Mouse (Mus musculus): ENCODE data around the gene Ssrp1. TPM values are rescaled to one million over a fixed set of nuclear protein-coding genes. Genes with fewer than 3 reads are reported as not detected.

Gene Ssrp1
- polyA plus RNA-seq, 1 experiment, result 92.4 TPM

- Histone ChIP-seq H3K4me3 (ENCODE audit: insufficient read depth, low read length) (no peak overlapping the region), H3K4me1 (ENCODE audit: control insufficient read depth, insufficient read depth, low read length) (peaks cover 12% of the 10 kb centered on the region), H3K27ac (ENCODE audit: insufficient read depth, low read length) (no peak overlapping the region)
- TF ChIP-seq POLR2A (IDR thresholded peaks at IDR 0.05; ENCODE audit: extremely low read depth, insufficient read depth, low read length) (no peak), CTCF (IDR thresholded peaks at IDR 0.05; ENCODE audit: extremely low read depth, insufficient read depth, low read length) (no peak)
Observed at GRCm38 (mm10) chr2:85065141-85065875, 28.3 kb downstream of the Ssrp1 start.

DNA sequence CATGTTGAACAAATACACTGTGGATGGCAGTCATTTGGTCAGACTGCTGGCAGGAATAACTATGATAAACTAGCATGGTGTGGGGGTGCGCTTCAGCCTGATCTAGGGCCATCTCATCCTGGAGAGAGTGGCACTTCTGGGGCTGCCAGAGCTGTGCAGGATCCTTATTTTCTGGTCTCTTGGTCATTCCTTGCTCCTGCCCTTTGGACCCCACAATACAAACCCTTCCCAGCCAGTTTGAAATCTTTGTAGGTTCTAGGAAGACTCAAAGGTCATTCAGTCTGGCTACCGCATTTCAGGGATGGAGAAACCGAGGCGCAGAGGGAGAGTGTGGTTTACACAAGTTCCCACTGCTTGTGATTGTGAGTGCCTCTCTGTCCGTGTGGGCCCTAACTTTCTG is 29.9 kb downstream of the Ssrp1 start:
- TF ChIP-seq CTCF (IDR thresholded peaks at IDR 0.05; ENCODE audit: extremely low read depth, insufficient read depth, low read length), result no peak
- no peak overlapping the region for H3K27ac ChIP-seq (ENCODE audit: insufficient read depth, low read length)
- peaks cover 12% of the 10 kb centered on the region for H3K4me1 ChIP-seq (ENCODE audit: control insufficient read depth, insufficient read depth, low read length)
- H3K4me3 ChIP-seq (ENCODE audit: insufficient read depth, low read length), result no peak overlapping the region

- Histone ChIP-seq H3K27ac (ENCODE audit: insufficient read depth, low read length) (0 out of 2 replicates have a peak overlapping the region, but pooled peaks have one; percentile 34), H3K4me3 (ENCODE audit: insufficient read depth, low read length) (no peak overlapping the region), H3K4me1 (ENCODE audit: control insufficient read depth, insufficient read depth, low read length) (peaks cover 12% of the 10 kb centered on the region)
- TF ChIP-seq CTCF (IDR thresholded peaks at IDR 0.05; ENCODE audit: extremely low read depth, insufficient read depth, low read length), result no peak
- TF ChIP-seq POLR2A (IDR thresholded peaks at IDR 0.05; ENCODE audit: extremely low read depth, insufficient read depth, low read length), result no peak
Observed at GRCm38 (mm10) chr2:85067903-85068625, 31.0 kb downstream of the Ssrp1 start.

DNA sequence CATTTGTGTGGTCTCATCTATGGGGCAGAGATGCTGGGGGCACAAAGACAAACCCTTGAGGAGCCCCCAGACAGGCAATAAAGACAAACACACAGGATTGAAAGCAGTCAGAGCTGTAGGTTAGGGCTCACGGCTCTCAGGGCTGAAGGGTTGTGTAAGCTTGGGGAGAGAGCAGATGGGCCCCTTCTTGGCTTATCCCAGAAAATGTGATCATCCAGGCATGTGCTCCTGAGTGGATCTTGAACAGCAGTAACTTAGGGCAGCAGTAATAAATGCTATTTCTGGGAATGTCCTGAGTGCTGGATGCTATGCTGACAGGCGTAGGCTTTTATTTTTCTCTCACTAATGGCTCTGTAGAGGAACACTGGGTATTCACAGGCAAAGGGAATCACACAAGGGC is 31.6 kb downstream of the Ssrp1 start:
- 0 out of 2 replicates have a peak overlapping the region, but pooled peaks have one; percentile 34 for H3K27ac ChIP-seq (ENCODE audit: insufficient read depth, low read length)
- no peak overlapping the region for H3K4me3 ChIP-seq (ENCODE audit: insufficient read depth, low read length)
- peaks cover 12% of the 10 kb centered on the region for H3K4me1 ChIP-seq (ENCODE audit: control insufficient read depth, insufficient read depth, low read length)
- no peak for TF ChIP-seq POLR2A (IDR thresholded peaks at IDR 0.05; ENCODE audit: extremely low read depth, insufficient read depth, low read length)
- TF ChIP-seq CTCF (IDR thresholded peaks at IDR 0.05; ENCODE audit: extremely low read depth, insufficient read depth, low read length), result no peak

- Histone ChIP-seq H3K27ac (ENCODE audit: insufficient read depth, low read length) (no peak overlapping the region), H3K4me3 (ENCODE audit: insufficient read depth, low read length) (no peak overlapping the region), H3K4me1 (ENCODE audit: control insufficient read depth, insufficient read depth, low read length) (peaks cover 12% of the 10 kb centered on the region)
- TF ChIP-seq POLR2A (IDR thresholded peaks at IDR 0.05; ENCODE audit: extremely low read depth, insufficient read depth, low read length), result no peak
- TF ChIP-seq CTCF (IDR thresholded peaks at IDR 0.05; ENCODE audit: extremely low read depth, insufficient read depth, low read length), result no peak
Observed at GRCm38 (mm10) chr2:85070086-85070485, 33.1 kb downstream of the Ssrp1 start.

GRCm38 (mm10) chr2:85071921-85072320 is 34.9 kb downstream of the Ssrp1 start:
- H3K27ac ChIP-seq (ENCODE audit: insufficient read depth, low read length), result no peak overlapping the region
- no peak overlapping the region for H3K4me3 ChIP-seq (ENCODE audit: insufficient read depth, low read length)
- TF ChIP-seq POLR2A (IDR thresholded peaks at IDR 0.05; ENCODE audit: extremely low read depth, insufficient read depth, low read length), result no peak
- TF ChIP-seq CTCF (IDR thresholded peaks at IDR 0.05; ENCODE audit: extremely low read depth, insufficient read depth, low read length), result no peak
- H3K4me1 ChIP-seq (ENCODE audit: control insufficient read depth, insufficient read depth, low read length), result peaks cover 12% of the 10 kb centered on the region

DNA sequence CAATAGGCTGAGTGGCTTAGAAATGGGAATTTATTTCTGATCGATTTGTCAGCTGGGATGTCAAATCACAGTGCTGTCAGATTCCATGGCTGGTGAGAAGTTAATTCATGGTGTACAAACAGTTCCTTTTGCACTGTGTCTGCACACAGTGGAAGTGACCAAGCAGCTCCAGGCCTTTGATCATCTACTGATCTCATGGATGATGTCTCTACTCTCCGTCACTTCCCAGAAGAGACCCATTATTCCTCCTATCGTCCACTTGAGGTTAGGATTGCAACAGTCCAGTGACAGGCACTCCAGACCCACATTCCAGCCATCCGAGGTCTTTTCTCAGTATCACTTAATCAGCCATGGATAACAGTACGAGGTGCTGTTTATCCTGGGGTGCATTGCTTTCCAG is 36.7 kb downstream of the Ssrp1 start:
- no peak overlapping the region for H3K4me3 ChIP-seq (ENCODE audit: insufficient read depth, low read length)
- peaks cover 3% of the 10 kb centered on the region for H3K4me1 ChIP-seq (ENCODE audit: control insufficient read depth, insufficient read depth, low read length)
- TF ChIP-seq POLR2A (IDR thresholded peaks at IDR 0.05; ENCODE audit: extremely low read depth, insufficient read depth, low read length) (no peak), CTCF (IDR thresholded peaks at IDR 0.05; ENCODE audit: extremely low read depth, insufficient read depth, low read length) (no peak)
- H3K27ac ChIP-seq (ENCODE audit: insufficient read depth, low read length), result no peak overlapping the region

GRCm38 (mm10) chr2:85088716-85089646 is 51.9 kb downstream of the Ssrp1 start:
- H3K27ac ChIP-seq (ENCODE audit: insufficient read depth, low read length), result no peak overlapping the region
- H3K4me1 ChIP-seq (ENCODE audit: control insufficient read depth, insufficient read depth, low read length), result no peaks in the 10 kb centered on the region
- TF ChIP-seq CTCF (IDR thresholded peaks at IDR 0.05; ENCODE audit: extremely low read depth, insufficient read depth, low read length), result no peak
- no peak for TF ChIP-seq POLR2A (IDR thresholded peaks at IDR 0.05; ENCODE audit: extremely low read depth, insufficient read depth, low read length)
- H3K4me3 ChIP-seq (ENCODE audit: insufficient read depth, low read length), result no peak overlapping the region

DNA sequence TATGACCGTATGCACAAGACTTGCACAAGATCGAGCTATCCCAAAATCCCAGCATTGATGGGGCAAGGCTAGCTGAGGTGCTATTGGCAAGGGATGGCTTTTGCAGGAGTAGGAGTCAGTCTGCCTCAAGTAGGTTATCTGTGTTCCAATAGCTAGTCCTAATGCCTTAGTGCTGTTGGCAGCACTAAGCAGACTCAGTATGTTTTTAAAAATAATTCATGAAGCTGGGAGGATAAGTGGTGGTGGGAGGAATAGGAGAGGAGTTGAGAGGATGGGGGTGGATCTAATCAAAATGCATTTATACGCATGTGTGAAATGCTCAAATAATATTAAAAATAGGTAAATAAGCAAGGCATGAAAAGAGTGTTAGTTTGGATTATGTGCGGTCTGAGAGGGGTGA is 54.3 kb downstream of the Ssrp1 start:
- Histone ChIP-seq H3K4me3 (ENCODE audit: insufficient read depth, low read length) (no peak overlapping the region), H3K27ac (ENCODE audit: insufficient read depth, low read length) (no peak overlapping the region), H3K4me1 (ENCODE audit: control insufficient read depth, insufficient read depth, low read length) (no peaks in the 10 kb centered on the region)
- TF ChIP-seq CTCF (IDR thresholded peaks at IDR 0.05; ENCODE audit: extremely low read depth, insufficient read depth, low read length), result no peak
